Mouse (Mus musculus) forebrain, embryonic 12.5 days (tissue): ENCODE data around the gene Fam169a. TPM values are rescaled to one million over a fixed set of nuclear protein-coding genes. Genes with fewer than 3 reads are reported as not detected.

ENCODE experiments used
- ATAC-seq: fragments of 200-750 bp; cut with Nextera tagmentation; 2 replicates; pipeline ENCODE4 v1.8.0; 2017; ENCODE audit warnings: moderate TSS enrichment; ENCODE audit not compliant: low FRiP score
- H3K27ac ChIP-seq: fragments of 300-500 bp; sonication (generic); 2 replicates; pipeline ENCODE4 v1.5.1; 2016; ENCODE audit warnings: mild to moderate bottlenecking
- H3K27me3 ChIP-seq: fragments of 300-500 bp; sonication (generic); 2 replicates; pipeline ENCODE4 v1.6.1; 2016; ENCODE audit warnings: mild to moderate bottlenecking
- H3K36me3 ChIP-seq: fragments of 300-500 bp; sonication (generic); replicated peaks from 2 replicates; pipeline ENCODE4 v1.6.1; 2016; ENCODE audit warnings: mild to moderate bottlenecking
- H3K4me1 ChIP-seq: fragments of 300-500 bp; sonication (generic); 2 replicates; pipeline ENCODE4 v1.6.1; 2016
- H3K4me2 ChIP-seq: fragments of 300-500 bp; sonication (generic); 2 replicates; pipeline ENCODE4 v1.6.1; 2016; ENCODE audit warnings: mild to moderate bottlenecking, moderate library complexity
- H3K4me3 ChIP-seq: fragments of 300-500 bp; sonication (generic); replicated peaks from 2 replicates; pipeline ENCODE4 v1.5.1; 2016; ENCODE audit warnings: mild to moderate bottlenecking
- H3K9ac ChIP-seq: fragments of 300-500 bp; sonication (generic); 2 replicates; pipeline ENCODE4 v1.6.1; 2016; ENCODE audit warnings: mild to moderate bottlenecking
- H3K9me3 ChIP-seq: fragments of 300-500 bp; sonication (generic); 2 replicates; pipeline ENCODE4 v1.6.1; 2016
- WGBS: fragments of 180-500 bp; shearing (Covaris S2); methylation state at CpG from one replicate; pipeline ENCODE4 v1.1.7; 2016; 5-methylcytosine and 5-hydroxymethylcytosine counted together
- polyA plus RNA-seq: library from polyadenylated mRNA; unstranded; fragments of >200 nt; fragmentation: Nextera tagmentation; extraction: Ambion mirVana; gene quantifications from 2 replicates; pipeline ENCODE4 v1.2.1, GENCODE M21; 2016

The Fam169a gene
- 12.3 and 12.5 TPM in 2 replicates for polyA plus RNA-seq

GRCm38 (mm10) chr13:97066649-97067550 is at the start of gene Fam169a:
Fam169a (plus strand) TSS chr13:97067286.
- H3K27me3 ChIP-seq: peaks cover 29% of the 10 kb centered on the region
- no peak within 1 kb of the TSS for H3K4me3 ChIP-seq
- H3K4me2 ChIP-seq: no peak within 1 kb of the TSS
- no peaks in the 10 kb centered on the region for H3K9me3 ChIP-seq
- no peak within 1 kb of the TSS for H3K27ac ChIP-seq
- H3K9ac ChIP-seq: no peak within 1 kb of the TSS
- no peaks in the 10 kb centered on the region for H3K36me3 ChIP-seq
- no peak for ATAC-seq
- 25% methylated on average over 15 of the region's 15 CpGs for WGBS
- H3K4me1 ChIP-seq: peaks cover 12% of the 10 kb centered on the region

- no peak overlapping the region for H3K27ac ChIP-seq
- H3K4me1 ChIP-seq: no peaks in the 10 kb centered on the region
- no peak overlapping the region for H3K4me3 ChIP-seq
- H3K9me3 ChIP-seq: no peaks in the 10 kb centered on the region
- H3K27me3 ChIP-seq: no peaks in the 10 kb centered on the region
- no peak overlapping the region for H3K9ac ChIP-seq
- WGBS: 91% methylated on average over 3 of the region's 3 CpGs
- no peaks in the 10 kb centered on the region for H3K36me3 ChIP-seq
- ATAC-seq: no peak
- no peak overlapping the region for H3K4me2 ChIP-seq
These were observed 49.4 kb upstream of the Fam169a start for GRCm38 (mm10) chr13:97017711-97018110.

GRCm38 (mm10) chr13:97020122-97020521 is 47.0 kb upstream of the Fam169a start:
- no peak overlapping the region for H3K27ac ChIP-seq
- H3K27me3 ChIP-seq: no peaks in the 10 kb centered on the region
- H3K4me1 ChIP-seq: no peaks in the 10 kb centered on the region
- no peak overlapping the region for H3K4me2 ChIP-seq
- no peak overlapping the region for H3K4me3 ChIP-seq
- no peaks in the 10 kb centered on the region for H3K36me3 ChIP-seq
- H3K9me3 ChIP-seq: no peaks in the 10 kb centered on the region
- 80% methylated on average over 5 of the region's 5 CpGs for WGBS
- no peak overlapping the region for H3K9ac ChIP-seq
- no peak for ATAC-seq

GRCm38 (mm10) chr13:97021906-97022305 is 45.2 kb upstream of the Fam169a start:
- WGBS: 63% methylated on average over 4 of the region's 4 CpGs
- Histone ChIP-seq H3K9ac (no peak overlapping the region), H3K36me3 (no peaks in the 10 kb centered on the region), H3K27ac (no peak overlapping the region), H3K9me3 (no peaks in the 10 kb centered on the region), H3K4me3 (no peak overlapping the region), H3K4me2 (no peak overlapping the region), H3K27me3 (no peaks in the 10 kb centered on the region), H3K4me1 (no peaks in the 10 kb centered on the region)
- ATAC-seq: no peak

GRCm38 (mm10) chr13:97030075-97030474 is 37.0 kb upstream of the Fam169a start:
- Histone ChIP-seq H3K27ac (no peak overlapping the region), H3K4me3 (no peak overlapping the region), H3K9me3 (no peaks in the 10 kb centered on the region), H3K4me2 (no peak overlapping the region), H3K36me3 (no peaks in the 10 kb centered on the region), H3K4me1 (no peaks in the 10 kb centered on the region), H3K9ac (no peak overlapping the region), H3K27me3 (no peaks in the 10 kb centered on the region)
- 94% methylated on average over 13 of the region's 13 CpGs for whole genome bisulfite sequencing
- ATAC-seq: no peak

GRCm38 (mm10) chr13:97034262-97034661 is 32.8 kb upstream of the Fam169a start, which contains the start of gene 1700029F12Rik:
1700029F12Rik (minus strand) TSS chr13:97034362.
- no peak within 1 kb of the TSS for H3K27ac ChIP-seq
- H3K4me2 ChIP-seq: no peak within 1 kb of the TSS
- H3K9ac ChIP-seq: no peak within 1 kb of the TSS
- H3K4me3 ChIP-seq: no peak within 1 kb of the TSS
- no peaks in the 10 kb centered on the region for H3K4me1 ChIP-seq
- no peaks in the 10 kb centered on the region for H3K9me3 ChIP-seq
- no peak for ATAC-seq
- WGBS: 75% methylated on average over 2 of the region's 2 CpGs
- no peaks in the 10 kb centered on the region for H3K36me3 ChIP-seq
- no peaks in the 10 kb centered on the region for H3K27me3 ChIP-seq

DNA sequence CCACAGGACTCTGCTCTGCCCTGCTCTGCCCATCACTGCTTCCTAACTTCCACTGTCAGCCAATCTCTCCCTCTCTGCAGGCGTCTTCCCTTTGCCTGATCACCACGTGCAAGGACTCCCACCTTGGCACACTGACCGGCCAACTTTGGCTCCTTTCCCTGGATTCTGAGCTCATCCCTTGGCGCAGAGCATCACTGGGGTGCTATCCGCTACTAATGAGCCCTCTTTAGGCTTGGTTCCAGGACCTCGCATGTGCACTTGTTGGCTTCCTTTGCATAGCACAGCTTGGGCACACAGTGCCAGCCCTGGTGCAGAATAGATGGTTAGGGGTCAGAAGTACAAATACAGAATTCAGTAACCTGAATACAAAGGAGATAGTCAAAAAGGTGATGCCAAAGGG is 15.9 kb upstream of the Fam169a start:
- Histone ChIP-seq H3K27me3 (no peaks in the 10 kb centered on the region), H3K27ac (no peak overlapping the region), H3K36me3 (no peaks in the 10 kb centered on the region), H3K9ac (no peak overlapping the region), H3K4me2 (no peak overlapping the region), H3K9me3 (no peaks in the 10 kb centered on the region), H3K4me3 (no peak overlapping the region), H3K4me1 (no peaks in the 10 kb centered on the region)
- ATAC-seq: no peak
- WGBS: 71% methylated on average over 6 of the region's 6 CpGs

DNA sequence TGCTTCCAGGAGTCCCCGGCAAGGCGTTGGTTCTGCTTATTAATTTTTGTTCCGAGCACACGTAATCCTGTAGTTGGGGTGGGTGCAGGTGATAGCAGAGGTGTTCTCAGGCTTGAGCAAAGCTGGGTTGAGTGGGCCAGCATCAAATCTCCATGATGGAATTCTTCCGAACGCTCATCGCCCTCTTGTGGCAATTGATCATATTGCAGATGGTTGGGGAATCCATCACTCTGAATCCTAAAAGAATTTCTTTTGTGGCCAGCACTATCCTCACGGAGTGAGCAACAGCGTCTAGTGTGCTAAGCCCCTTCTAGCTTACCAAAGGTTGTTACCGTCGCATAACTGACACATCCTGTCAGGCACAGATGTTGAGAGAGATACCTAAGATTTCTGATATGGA is 14.4 kb upstream of the Fam169a start:
- H3K9ac ChIP-seq: no peak overlapping the region
- peak; percentile 63 for ATAC-seq
- H3K36me3 ChIP-seq: no peaks in the 10 kb centered on the region
- WGBS: 16% methylated on average over 11 of the region's 11 CpGs
- no peak overlapping the region for H3K4me2 ChIP-seq
- H3K27me3 ChIP-seq: no peaks in the 10 kb centered on the region
- H3K4me3 ChIP-seq: no peak overlapping the region
- H3K27ac ChIP-seq: no peak overlapping the region
- no peaks in the 10 kb centered on the region for H3K4me1 ChIP-seq
- no peaks in the 10 kb centered on the region for H3K9me3 ChIP-seq

- no peaks in the 10 kb centered on the region for H3K27me3 ChIP-seq
- H3K36me3 ChIP-seq: no peaks in the 10 kb centered on the region
- H3K27ac ChIP-seq: no peak overlapping the region
- H3K9me3 ChIP-seq: no peaks in the 10 kb centered on the region
- WGBS: 78% methylated on average over 8 of the region's 8 CpGs
- no peak overlapping the region for H3K4me2 ChIP-seq
- no peaks in the 10 kb centered on the region for H3K4me1 ChIP-seq
- H3K4me3 ChIP-seq: no peak overlapping the region
- no peak for ATAC-seq
- H3K9ac ChIP-seq: no peak overlapping the region
These were observed 13.2 kb upstream of the Fam169a start for GRCm38 (mm10) chr13:97053844-97054243.

DNA sequence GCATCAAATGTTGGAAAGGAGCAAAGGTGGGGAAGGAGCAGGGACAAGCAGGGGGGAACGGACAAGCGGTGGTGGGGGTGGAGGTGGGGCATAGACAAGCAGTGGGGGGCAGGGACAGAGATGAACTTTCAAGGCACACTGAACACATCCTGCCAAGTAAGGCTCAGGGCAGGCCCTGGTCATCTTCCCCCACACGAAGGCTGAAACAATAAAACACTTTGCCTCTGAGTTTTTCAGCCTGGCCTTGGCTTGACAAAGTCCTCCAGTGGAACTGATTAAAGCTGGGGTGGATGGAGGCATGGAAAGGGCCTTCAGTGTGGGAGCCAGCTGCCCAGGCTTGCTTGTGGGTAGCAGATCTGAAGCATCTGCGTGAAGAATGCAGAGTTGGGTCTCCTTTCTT is 9.3 kb upstream of the Fam169a start:
- Histone ChIP-seq H3K4me2 (no peak overlapping the region), H3K27ac (no peak overlapping the region), H3K4me1 (no peaks in the 10 kb centered on the region), H3K27me3 (no peaks in the 10 kb centered on the region), H3K4me3 (no peak overlapping the region), H3K36me3 (no peaks in the 10 kb centered on the region), H3K9ac (no peak overlapping the region), H3K9me3 (no peaks in the 10 kb centered on the region)
- no peak for ATAC-seq
- 63% methylated on average over 4 of the region's 4 CpGs for WGBS

DNA sequence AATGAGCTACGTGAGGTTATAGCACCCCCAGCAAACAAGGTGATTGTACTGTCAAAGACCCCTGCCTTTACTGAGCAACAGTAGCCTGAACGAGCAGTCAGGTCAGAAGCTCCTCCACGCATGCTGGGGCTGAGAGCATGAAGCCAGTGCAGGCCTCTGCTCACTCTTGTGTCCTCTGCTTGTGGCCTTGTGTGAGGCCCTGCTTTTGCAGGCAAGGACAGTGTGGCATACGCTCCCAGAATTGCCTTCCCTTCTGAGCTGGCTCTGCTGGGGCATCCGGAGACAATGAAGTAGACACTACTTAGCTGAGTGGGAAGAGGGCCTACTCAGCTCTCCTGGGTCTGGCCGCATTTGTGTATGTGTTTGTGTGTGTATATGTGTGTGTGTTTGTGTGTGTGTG is 7.3 kb upstream of the Fam169a start:
- H3K4me1 ChIP-seq: no peaks in the 10 kb centered on the region
- ATAC-seq: no peak
- WGBS: 94% methylated on average over 6 of the region's 6 CpGs
- no peak overlapping the region for H3K9ac ChIP-seq
- H3K36me3 ChIP-seq: no peaks in the 10 kb centered on the region
- no peak overlapping the region for H3K27ac ChIP-seq
- no peak overlapping the region for H3K4me2 ChIP-seq
- no peak overlapping the region for H3K4me3 ChIP-seq
- no peaks in the 10 kb centered on the region for H3K27me3 ChIP-seq
- H3K9me3 ChIP-seq: no peaks in the 10 kb centered on the region

- ATAC-seq: no peak
- Histone ChIP-seq H3K9me3 (no peaks in the 10 kb centered on the region), H3K4me1 (no peaks in the 10 kb centered on the region), H3K27ac (no peak overlapping the region), H3K4me3 (no peak overlapping the region), H3K36me3 (no peaks in the 10 kb centered on the region), H3K27me3 (no peaks in the 10 kb centered on the region), H3K4me2 (no peak overlapping the region), H3K9ac (no peak overlapping the region)
- 51% methylated on average over 4 of the region's 8 CpGs for WGBS
These were observed 6.8 kb upstream of the Fam169a start for GRCm38 (mm10) chr13:97060331-97060730.

- no peak for ATAC-seq
- no peak overlapping the region for H3K27ac ChIP-seq
- 91% methylated on average over 3 of the region's 3 CpGs for WGBS
These were observed 4.9 kb upstream of the Fam169a start for GRCm38 (mm10) chr13:97062151-97062550.

More at GRCm38 (mm10) chr13:97062151-97062550, 4.9 kb upstream of the Fam169a start:
- no peak overlapping the region for H3K9ac ChIP-seq
- no peak overlapping the region for H3K4me3 ChIP-seq
- no peaks in the 10 kb centered on the region for H3K9me3 ChIP-seq
- H3K36me3 ChIP-seq: no peaks in the 10 kb centered on the region
- peaks cover 6% of the 10 kb centered on the region; the same call in 1 of the 2 replicates for H3K27me3 ChIP-seq
- peaks cover 5% of the 10 kb centered on the region for H3K4me1 ChIP-seq
- H3K4me2 ChIP-seq: no peak overlapping the region
